Comparison of ENCODE assay signal across 29 mouse cellular contexts in the genomic region with DNA sequence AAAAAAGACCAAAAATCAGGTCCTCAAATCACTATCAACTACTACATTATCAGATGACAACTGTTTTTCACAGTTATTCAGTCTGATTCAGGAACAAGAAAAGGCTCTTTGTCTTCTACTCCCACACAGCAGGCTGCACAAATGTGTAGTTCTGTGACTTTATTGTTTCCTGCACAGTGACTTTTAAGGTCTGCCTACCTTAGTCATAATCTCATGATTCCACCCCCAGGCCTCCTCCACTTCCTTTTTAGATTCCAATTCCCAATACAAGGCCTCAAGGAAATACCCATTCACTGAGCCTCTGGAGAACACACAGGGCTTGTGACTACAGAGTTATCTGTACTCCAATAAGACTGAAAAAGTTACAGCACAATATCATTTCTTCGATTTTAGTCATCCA.
"Had no signal": no experiment of that assay in that cellular context is flagged by ENCODE, and none has a peak within 500 bp of the region (broad histone marks: within the 10 kb centered on the region; RNA-seq: fewer than 3 reads in every experiment).

No protein-coding gene starts in this region.

- DNase-seq: gastrocnemius, adult 2 months; gastrocnemius, postnatal 10 days; gastrocnemius, postnatal 25 days; heart, adult 11 months; heart, adult 2 months; heart, postnatal 4 days; kidney, adult 18-20 months; kidney, adult 8-10 months; kidney, postnatal 10 days; kidney, postnatal 25 days; kidney, postnatal 4 days; liver; liver, embryonic 13.5 days had no signal

- H3K9ac ChIP-seq: heart, embryonic 13.5 days; heart, embryonic 15.5 days; hindbrain, embryonic 12.5 days; hindbrain, embryonic 14.5 days; intestine, embryonic 15.5 days; limb, embryonic 12.5 days; liver, embryonic 13.5 days; liver, embryonic 15.5 days had no signal

- H3K4me3 ChIP-seq: gastrocnemius, adult 2 months; heart, adult 2 months; heart, embryonic 10.5 days; heart, embryonic 13.5 days; heart, embryonic 15.5 days; hindbrain, embryonic 10.5 days; hindbrain, embryonic 12.5 days; intestine, embryonic 15.5 days; layer of hippocampus, adult 2 months; left cerebral cortex, adult 2 months; limb, embryonic 10.5 days; limb, embryonic 12.5 days; liver, embryonic 13.5 days; liver, embryonic 15.5 days had no signal

- H3K27me3 ChIP-seq: heart, embryonic 13.5 days; heart, embryonic 15.5 days; hindbrain, embryonic 12.5 days; intestine, embryonic 15.5 days; limb, embryonic 12.5 days; liver, embryonic 13.5 days; liver, embryonic 15.5 days had no signal

- ATAC-seq: hindbrain, embryonic 16.5 days; inflammation-experienced regulatory T-cells, adult 6 months; intestine, embryonic 15.5 days; intestine, postnatal 0 days had no signal

- H3K9me3 ChIP-seq: heart, embryonic 10.5 days; heart, embryonic 15.5 days; hindbrain, embryonic 10.5 days; hindbrain, embryonic 12.5 days; intestine, embryonic 15.5 days; limb, embryonic 10.5 days; liver, embryonic 13.5 days; liver, embryonic 15.5 days had no signal

- H3K36me3 ChIP-seq: heart, embryonic 10.5 days; heart, embryonic 13.5 days; heart, embryonic 15.5 days; hindbrain, embryonic 10.5 days; hindbrain, embryonic 12.5 days; intestine, embryonic 15.5 days; limb, embryonic 10.5 days; limb, embryonic 12.5 days; liver, embryonic 13.5 days; liver, embryonic 15.5 days had no signal

- H3K4me1 ChIP-seq: heart, embryonic 10.5 days; heart, embryonic 13.5 days; heart, embryonic 15.5 days; hindbrain, embryonic 10.5 days; hindbrain, embryonic 12.5 days; intestine, embryonic 15.5 days; limb, embryonic 10.5 days; limb, embryonic 12.5 days; liver, embryonic 13.5 days; liver, embryonic 15.5 days had no signal

- H3K4me2 ChIP-seq: heart, embryonic 13.5 days; heart, embryonic 15.5 days; hindbrain, embryonic 12.5 days; hindbrain, embryonic 14.5 days; intestine, embryonic 15.5 days; limb, embryonic 12.5 days; liver, embryonic 11.5 days; liver, embryonic 13.5 days; liver, embryonic 15.5 days had no signal

- H3K27ac ChIP-seq: gastrocnemius, adult 2 months; heart, adult 2 months; heart, embryonic 10.5 days; heart, embryonic 13.5 days; heart, embryonic 15.5 days; hindbrain, embryonic 10.5 days; hindbrain, embryonic 12.5 days; hindbrain, embryonic 14.5 days; intestine, embryonic 15.5 days; layer of hippocampus, adult 2 months; left cerebral cortex, adult 2 months; limb, embryonic 10.5 days; limb, embryonic 12.5 days; liver, embryonic 13.5 days; liver, embryonic 15.5 days had no signal
